Mouse (Mus musculus) lung, postnatal 36 days (tissue): ENCODE measurements around the gene Srpr.
A peak's percentile ranks its signal among the peaks of the same experiment; 100 is the strongest.

Experiments
- DNase-seq: peaks from one replicate; pipeline ENCODE4 v3.0.0; 2022; ENCODE audit warnings: mixed read lengths

Gene Srpr

DNA sequence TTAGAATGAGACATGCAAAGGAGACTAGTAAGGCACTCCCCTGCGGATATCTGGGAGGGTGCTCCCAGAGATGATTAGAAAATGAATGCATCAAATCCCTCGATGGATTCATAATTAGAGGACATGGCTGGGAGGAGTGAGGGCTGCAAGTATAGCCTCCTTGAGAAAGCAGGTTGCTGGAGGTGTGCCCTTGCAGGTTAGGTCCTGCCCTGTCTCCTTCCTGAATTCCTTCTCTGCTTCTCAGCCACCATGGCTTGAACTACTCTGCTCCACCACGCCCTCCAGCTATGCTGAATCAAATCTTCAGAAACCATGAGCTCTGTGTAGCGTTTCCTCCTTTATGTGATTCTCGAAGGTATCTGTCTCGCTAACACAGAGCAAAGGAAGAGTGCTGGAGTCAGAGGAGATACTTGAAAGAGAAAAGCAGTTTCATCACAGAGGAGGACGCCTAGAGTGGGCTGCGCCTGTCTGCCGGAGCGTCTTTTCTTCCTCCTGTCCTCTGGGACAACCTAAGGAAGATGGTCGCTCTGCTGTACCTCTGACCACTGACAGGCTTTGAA is 6.9 kb upstream of the Srpr start:
- DNase-seq = no peak

DNA sequence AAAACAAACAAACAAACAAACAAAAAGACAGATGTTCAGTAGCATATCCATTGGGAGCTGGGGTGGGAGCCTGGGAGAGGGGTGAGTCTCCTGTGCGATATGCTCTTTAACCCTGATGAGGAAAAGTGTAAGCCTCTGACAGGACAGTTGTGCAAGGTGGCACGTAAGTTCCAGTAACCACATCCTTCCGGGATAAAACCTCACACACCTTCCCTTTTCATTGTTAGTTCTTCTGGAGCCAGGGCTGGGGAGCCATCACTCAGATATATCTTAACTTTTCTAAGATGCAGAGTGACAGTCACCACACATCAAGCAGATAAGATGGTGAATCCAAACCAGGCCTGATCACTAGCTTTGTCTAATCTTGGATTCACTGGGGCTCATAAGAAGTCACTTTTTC is 5.9 kb upstream of the Srpr start:
- no peak for DNase-seq

DNA sequence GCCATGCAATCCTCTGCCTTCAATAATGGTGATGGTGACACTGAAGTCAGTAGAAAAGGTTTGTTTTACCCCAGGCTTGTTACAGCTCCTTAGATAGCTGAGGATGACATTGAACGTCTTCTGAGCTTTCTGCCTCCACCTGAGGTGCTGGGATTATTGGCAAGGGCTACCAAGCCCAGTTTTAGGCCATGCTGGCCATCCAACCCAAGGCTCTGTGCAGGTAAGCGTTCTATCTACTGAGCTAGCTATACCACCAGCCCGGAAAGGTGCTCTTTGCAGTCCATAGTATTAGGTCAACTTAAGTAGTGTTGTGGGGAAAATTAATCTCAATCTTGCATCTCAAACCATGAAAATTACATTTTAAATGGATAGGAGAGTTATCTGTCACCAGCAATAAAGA is 2.4 kb upstream of the Srpr start:
- DNase-seq = no peak

DNA sequence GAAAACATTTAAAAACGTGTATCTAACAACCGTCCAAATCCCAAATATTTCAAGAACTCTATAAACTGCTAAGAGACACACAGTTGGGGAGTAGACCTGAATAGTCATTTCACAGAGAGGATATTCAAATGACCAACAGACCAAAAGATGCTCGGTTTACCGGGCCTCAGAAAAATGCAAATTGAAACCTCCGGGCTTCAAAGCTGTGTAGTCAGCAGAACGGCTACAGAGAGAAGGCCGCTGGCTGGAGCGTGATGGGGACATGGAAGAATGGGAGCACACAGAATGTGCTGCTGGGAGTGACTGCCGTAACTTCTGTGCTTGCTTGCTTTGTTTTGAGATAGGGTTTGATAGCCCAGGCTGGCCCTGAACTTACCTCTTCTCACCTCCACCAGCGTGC is 1.6 kb upstream of the Srpr start:
- DNase-seq = no peak

DNA sequence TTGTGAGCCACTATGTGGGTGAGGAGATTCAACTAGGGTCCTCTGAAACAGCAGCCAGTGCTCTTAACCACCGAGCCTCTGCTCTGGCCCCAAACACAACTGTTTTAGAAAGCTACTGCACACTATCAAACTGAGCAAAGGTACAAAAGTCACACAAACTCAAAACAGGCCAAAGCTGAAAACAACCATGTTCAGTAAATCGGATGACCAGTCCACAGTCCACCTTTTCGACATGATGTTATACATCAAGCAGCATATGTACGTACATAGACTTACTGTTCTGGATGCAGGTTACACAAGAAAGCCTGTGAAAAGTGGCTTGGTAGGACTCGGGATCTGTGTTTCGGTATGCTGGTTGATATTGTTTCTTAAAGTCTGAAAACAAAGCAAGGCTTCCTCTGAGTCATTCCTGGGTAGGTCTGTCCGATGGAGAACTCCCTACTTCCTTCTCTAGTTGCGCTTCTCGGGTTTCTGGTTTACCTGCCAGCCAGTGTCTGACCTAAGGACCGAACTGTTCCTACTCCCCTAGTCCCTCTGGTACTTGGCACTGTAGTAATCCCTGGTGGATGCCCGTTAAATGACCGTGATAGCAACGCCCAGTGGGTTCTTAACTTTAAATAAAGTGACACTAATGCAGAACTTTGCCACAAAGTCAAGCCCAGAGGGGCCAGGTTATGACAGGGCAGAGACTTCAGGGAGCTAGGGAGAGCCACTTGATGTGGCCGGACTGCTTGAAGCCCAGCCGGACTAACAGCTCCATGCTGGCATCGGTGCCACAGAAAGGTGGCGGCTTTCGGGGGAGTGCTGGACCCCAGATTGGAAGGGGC is 817 bp upstream of the Srpr start:
- DNase-seq = no peak

DNA sequence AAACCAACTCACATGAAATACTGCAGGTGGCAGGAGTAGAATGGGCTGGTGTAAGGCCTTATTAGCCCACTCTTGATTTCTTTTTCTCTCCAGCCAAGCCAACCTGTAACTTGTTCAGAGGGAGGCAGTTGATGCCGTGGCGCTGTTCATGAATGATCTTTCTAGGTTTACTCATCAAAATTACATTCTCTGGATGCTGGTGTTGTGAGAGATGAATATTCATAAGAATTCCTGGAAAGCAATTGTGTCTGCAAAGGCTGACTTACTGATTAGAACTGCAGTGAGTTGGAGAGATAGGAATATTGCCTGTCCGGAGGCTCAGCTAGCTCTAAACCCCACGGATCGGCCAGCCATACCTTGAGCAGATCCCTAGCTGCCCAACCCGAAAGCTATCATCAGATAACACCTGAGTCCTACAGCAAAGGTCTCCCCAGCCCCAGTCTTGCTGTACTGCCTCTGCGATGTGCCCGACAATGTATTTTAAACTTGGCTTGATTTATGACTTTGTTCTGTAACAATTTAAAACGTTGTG is 620 bp downstream of the Srpr start:
- DNase-seq = no peak

DNA sequence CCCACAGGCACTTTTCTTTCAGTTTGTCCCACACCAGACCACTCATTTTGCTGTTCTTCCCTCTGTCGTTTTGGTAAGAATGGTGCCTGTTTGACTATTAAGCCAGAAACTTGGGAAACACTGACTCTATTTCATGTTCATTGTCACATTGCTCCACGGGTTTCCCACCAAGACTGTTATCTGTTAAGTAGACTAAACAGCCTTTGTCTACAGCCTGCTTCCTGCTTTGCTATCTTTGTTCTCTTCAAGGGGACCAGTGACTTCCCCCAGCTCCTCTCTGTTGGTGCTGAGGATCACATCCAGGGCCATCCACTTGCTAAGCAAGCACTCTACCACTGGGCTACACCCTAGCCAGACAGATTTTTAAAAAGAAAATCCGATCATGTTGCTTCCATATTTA is 3.6 kb downstream of the Srpr start:
- DNase-seq = peak; percentile 20

DNA sequence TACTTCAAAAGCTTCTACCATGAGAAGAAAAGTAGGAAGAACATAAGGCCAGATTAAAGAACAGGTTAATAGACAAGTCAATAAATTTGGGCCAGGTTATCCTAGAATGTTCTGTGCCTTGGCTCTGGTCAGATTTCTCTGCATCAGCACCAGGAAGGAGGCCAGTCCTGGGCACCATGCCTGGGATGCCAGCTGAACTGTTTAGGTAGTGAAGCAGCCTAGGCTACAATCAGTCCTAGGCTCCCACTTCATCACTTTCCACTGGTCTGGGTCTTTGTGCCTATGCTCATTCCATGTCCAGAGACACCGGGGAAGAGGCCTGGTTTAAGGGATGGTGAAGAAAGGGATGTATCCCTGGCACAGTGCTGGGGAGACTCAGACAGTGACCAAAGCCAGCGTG is 4.4 kb downstream of the Srpr start:
- DNase-seq = no peak

DNA sequence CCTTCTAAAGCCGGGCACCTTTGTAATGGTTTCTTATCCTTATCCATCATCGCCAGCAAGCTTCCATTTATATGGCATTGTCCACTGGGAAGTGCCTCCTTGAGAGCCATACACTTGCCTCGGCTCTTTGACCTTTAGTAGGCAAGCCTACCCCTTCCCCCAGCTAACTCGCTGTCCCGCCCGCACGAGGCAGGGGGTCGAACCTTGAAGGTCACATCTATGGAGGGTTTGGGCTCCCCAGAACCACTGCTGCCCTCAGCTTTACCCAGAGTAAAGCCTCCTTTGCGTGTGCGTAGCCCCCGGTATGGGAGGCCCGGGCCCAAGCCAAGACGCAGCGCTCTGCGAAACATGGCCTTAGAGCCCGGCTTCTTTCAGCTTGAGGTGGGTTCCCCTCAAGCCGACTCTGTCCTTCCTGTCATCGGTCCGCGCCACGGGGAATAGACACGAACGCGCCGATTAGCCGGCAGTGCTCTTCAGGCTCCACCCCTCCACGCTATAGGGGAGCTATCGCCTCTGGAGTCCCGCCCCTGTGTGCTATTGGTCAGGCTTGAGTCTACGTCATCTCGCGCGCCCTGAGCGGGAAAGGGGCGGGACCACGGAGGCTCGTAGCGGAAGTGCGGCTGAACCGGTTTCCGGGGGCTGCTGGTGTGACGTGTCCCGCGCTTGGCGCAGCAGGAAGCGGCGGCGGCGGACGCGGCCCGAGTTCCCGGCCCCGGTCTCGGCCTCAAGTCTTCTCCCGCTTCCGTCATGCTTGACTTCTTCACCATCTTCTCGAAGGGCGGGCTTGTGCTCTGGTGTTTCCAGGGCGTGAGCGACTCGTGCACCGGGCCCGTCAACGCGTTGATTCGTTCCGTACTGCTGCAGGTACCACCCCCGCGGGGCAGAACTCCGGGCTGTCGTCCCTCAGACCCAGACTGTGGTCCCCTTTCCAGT is 10.8 kb downstream of the Srpr start, which contains the start of gene Foxred1:
TSS of gene Foxred1 (minus strand) at position 514 of the 933 bp plus-strand sequence.
- DNase-seq = peak; percentile 100

DNA sequence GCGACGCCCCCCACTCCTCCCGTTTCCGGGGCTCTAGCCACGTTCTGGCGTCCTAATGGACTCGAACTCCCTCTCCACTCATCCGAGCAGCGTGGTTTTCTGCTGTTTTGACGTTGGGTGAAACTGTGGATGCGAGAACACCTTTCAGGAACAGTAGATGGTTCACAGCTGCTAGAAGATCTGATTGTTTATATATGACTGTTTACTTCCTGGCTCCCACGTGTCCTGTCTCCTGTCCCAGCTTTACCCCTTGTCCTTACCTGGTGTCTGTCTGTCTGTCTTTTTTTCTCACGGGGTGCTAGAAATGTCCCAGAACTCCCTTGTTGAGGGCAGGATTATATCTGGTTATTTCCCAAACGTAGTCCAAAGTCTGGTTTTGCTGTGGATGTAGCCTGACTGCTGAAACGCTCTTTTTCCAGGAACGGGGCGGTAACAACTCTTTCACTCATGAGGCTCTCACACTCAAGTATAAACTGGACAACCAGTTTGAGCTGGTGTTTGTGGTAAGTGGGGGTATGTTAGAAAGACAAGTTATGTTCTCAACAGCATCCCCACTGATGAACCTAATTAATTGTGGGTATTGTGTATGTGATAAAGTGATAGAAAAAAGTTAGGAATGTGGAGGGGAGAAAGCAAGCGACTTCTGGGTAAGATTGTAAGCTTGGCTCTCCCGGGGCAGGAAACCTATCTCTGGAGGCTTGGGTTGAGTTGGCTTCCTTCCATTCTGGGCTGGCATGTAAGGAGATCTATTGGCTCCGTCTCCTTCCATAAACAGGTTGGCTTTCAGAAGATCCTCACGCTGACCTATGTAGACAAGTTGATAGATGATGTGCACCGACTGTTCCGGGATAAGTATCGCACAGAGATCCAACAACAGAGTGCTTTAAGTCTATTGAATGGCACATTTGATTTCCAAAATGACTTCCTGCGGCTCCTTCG is 11.9 kb downstream of the Srpr start:
- no peak for DNase-seq

DNA sequence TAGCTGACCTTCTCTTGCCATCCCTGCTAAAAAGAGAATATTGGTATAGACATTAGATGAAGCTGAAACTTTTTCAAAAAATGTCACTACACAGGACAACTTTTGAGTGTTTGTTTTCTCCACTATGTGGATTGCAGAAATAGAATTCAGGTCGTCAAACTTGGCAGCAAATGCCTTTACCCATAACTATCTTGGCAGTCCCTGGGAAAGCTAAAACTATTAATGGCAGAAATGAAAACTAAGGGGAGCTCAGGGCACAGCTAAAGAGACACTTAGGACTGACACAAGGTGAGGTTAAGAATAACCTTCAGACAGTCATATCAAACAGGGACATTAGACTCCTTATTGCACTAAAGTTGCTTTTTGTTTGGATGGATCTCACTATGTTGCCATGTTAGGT is 18.0 kb downstream of the Srpr start:
- no peak for DNase-seq

DNA sequence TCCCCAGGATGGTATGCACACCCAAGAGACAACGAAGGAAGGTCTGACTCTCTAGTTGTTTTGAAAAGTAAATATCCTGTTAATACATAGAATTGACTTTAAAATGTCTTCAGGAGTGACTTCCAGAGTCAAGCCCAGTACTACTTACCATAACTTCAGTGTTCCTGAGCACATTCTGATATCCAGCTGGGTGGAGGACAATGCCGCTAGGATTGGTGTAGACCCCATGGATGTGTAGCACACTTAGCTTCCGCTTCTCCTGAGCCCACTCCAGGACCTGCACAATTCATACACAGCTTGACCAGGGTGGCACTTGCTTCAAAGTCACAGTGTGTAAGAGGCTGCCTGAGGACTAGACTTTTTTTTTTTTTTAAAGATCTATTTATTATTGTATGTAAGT is 23.5 kb downstream of the Srpr start:
- no peak for DNase-seq

DNA sequence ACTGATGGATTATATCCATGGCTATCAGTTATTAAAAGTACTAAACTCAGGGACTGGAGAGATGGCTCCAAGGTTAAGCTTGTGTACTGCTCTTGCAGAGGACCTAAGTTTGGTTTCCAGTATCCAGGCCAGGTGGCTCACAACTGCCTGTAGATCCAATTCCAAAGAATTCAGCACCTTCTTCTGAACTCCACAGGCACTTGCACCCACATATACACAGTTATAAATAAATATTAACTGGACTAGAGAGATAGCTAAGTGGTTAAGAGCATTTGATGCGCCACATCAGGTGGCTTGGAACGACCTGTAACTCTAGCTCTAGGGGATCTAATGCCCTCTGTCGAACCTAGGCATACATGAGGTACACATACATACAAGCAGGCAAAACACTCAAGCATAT is 28.7 kb downstream of the Srpr start:
- DNase-seq = no peak

DNA sequence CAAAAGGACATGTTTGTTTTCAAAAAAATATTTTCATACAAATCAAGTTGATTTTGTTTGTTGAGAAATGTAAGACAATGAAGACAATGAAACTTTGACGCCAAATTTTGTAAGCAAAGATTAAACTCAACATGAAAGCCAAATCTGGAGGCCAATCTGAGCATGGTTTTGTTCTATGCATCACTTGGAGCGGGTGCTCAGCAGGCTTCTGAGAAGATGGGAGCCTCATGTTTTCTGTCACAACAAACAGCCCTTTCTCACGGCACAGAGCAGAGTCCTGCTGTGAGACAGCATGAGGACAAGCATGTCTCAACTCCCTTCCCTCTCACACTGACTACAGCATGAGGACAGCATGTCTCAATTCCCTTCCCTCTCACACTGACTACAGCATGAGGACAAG is 36.0 kb downstream of the Srpr start:
- DNase-seq = no peak

DNA sequence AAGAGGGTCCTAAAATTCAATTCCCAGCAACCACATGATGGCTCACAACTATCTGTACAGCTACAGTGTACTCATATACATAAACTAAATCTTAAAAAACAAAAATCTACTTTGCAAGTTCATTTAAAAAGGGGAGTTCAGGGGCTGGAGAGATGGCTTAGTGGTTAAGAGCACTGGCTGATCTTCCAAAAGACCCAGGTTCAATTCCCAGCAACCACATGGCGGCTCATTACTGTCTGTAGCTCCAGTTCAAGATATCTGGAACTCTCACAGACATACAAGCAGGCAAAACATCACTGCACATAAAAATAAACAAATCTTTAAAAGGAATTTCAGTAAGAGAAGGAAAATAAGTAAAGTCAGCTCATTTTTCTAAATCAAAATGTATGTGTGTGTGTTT is 38.4 kb downstream of the Srpr start:
- no peak for DNase-seq

DNA sequence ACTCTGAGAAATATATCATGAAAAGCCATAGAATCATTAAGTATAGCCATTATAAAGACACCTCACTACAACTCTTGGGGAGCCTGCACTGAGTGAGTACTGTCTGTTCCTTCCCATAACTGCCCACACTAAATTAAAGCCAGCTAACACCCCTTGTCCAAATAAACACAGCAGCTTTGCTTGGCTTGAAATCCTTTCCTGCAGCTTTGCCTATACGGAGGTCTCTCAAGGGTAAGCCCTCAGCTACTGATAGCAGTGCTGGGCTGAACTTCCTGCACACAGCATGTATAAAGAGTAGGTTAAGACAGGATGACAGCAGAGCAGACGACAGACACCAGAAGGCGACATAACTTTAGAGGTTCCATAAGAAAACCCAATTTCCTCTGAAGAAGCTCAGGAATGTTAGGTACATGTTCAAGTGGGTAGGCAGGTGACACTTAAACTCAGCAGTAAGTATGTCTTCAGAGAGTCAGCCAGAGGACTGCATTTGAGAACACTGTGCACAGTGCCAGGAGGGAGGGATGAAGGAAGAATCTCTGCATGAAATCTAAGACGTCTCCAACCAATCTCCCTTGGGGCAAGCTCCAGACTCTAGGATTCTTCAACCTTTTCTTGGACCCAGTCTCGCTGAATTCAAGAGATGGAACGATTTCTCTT is 39.1 kb downstream of the Srpr start:
- DNase-seq = peak; percentile 32

DNA sequence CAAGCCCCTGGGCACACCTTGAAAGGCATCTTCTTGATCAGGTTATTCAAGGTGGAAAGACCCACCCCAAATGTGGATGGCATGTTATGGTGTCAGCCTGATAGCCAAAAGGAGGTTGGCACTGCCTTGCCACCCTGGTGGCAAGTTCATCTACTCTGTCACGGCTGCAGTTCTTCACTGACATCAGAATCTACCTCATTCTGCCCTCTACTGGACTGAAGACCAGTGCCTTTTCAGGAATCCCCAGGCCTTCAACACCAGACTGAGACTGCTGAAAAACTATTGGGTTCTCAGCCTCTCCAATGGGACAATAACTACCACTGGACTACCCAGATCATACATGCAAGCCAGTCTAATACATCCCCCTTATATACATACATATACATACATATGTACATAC is 39.8 kb downstream of the Srpr start:
- DNase-seq = peak; percentile 29

DNA sequence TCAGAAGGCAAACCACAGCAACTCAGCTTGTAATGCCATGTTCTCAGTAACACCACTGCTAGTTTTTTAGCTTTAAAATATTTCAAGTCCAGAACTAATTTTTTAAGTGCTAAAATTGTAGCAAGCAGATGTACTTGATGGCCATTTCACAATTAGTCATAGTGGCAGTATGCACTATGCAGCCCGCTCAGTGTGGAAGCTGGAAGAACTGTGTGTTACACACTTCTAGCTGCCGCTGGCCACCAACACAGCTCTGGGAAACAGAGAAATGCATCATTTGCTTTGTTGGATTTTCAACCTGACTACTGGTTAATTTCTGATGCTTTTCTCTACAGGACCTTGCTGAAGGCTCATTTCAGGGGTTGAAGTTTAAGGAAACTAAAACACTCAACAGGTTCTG is 47.4 kb downstream of the Srpr start:
- DNase-seq = no peak

DNA sequence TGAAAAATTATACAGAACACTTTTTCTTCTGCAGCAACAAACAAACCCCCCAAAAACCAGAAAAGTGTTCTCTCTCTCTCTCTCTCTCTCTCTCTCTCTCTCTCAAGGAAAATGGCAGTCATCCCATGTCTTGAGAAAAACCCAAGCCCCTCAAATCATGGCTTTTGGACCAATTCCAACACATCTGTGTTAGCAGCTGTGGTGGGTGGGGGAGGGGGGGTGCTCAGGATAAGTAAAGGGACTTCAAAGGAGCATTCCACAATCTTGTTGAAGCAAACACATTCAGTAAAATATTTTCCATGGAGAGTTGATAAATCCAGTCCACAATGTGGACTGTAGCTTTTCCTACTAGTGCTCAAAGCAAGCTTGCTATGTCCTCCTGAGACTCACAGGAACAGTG is 49.5 kb downstream of the Srpr start:
- DNase-seq = no peak

DNA sequence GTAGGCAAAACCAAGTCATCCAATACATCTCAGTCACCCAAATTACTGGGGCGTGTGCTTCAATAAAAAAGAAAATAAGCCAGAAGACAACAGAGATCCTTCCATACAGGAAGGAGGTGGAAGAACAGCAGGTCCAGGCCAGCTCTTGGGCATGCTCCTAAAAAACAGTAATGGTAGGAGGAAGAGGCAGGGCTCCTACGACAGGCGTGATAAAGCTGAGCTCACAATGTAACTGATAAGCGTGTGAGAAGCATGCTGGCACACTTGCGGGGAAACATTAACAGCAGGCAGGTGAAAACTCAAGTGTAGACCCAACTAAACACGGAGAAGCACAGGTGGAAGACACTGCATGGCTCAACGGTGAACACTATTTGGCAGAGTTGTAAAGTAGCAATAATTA is 57.4 kb downstream of the Srpr start:
- DNase-seq = no peak

DNA sequence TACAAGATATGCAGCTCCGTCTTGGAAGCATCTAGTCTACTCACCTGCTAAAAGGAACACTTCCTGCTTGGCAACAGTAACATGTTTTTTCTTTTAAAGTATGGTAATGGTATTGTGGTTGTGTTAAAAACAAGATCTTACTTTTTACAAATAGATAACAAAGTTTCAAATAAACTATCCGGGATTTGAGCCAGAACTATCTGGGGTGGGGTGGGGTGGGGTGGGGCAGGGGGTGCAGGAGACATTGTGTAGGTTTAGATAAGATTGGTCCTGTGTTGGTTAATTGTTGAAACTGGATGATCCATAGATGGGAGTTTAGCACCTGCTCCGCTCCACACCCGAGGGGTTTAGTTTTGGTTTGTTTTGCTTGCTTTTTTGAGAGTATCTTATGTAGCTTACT is 62.4 kb downstream of the Srpr start:
- no peak for DNase-seq

DNA sequence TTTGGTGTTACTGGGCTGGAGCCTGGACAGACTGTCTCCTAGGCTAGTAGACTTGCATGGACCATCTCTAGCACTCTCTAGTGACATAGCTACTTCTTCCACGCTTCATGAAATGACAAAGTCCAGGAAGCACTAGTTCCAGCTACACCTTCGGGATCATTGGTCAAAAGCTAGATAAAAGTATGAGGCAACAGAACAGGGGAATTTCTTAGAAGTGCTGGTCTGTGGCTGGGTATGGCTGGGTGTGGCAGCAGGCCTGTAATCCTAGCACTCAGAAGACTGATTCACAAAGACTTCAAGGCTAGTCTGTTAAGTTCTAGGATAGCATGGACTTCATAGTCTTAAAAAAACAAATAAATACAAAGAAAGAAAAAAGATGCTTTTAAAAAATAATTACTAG is 63.5 kb downstream of the Srpr start:
- DNase-seq = no peak
